Mouse (Mus musculus) erythroblast, embryonic 14.5 days (primary cell): ENCODE results near the gene Slc43a2.

ENCODE experiments used
- GATA1 ChIP-seq: IDR thresholded peaks from 2 replicates; pipeline ENCODE4 v1.6.1; 2012; ENCODE audit warnings: low read length, inconsistent platforms, mixed read lengths
- TAL1 ChIP-seq: IDR thresholded peaks from 3 replicates; pipeline ENCODE4 v1.6.1; 2012; ENCODE audit warnings: low read length, inconsistent platforms, mixed read lengths

- TF ChIP-seq GATA1 (no peak), TAL1 (no peak)
These were observed 6.9 kb downstream of the Slc43a2 start for GRCm38 (mm10) chr11:75538184-75538969.
